Mouse (Mus musculus) embryonic fibroblast, embryonic 13.5 days (primary cell): ENCODE results near the gene Plekha4. TPM values are rescaled to one million over a fixed set of nuclear protein-coding genes. Genes with fewer than 3 reads are reported as not detected.
"Not testable (repeated sequence)": the region's sequence is repeated elsewhere in the genome, so short reads cannot be mapped to it uniquely, and the experiment has no call there.

ENCODE experiments used
- H3K27ac ChIP-seq: 2 replicates; pipeline ENCODE4 v1.5.1; 2012; ENCODE audit warnings: low read length, control low read depth, inconsistent platforms; ENCODE audit not compliant: insufficient read depth
- H3K4me1 ChIP-seq: 2 replicates; pipeline ENCODE4 v1.6.1; 2011; ENCODE audit warnings: low read length; ENCODE audit not compliant: control insufficient read depth, insufficient read depth
- H3K4me3 ChIP-seq: 2 replicates; pipeline ENCODE4 v1.5.1; 2011; ENCODE audit warnings: mild to moderate bottlenecking, control low read depth, low read length; ENCODE audit not compliant: insufficient read depth
- CTCF ChIP-seq: IDR thresholded peaks from 2 replicates; pipeline ENCODE4 v1.5.1; 2011; ENCODE audit warnings: mild to moderate bottlenecking, control low read depth, low read length, moderate library complexity, borderline replicate concordance; ENCODE audit not compliant: insufficient read depth
- POLR2A ChIP-seq: IDR thresholded peaks from 2 replicates; pipeline ENCODE4 v1.6.1; 2011; ENCODE audit warnings: low read depth, mild to moderate bottlenecking, control low read depth, low read length, moderate library complexity
- polyA plus RNA-seq: library from polyadenylated mRNA; stranded (reverse); fragments of >200 nt; gene quantifications from 2 replicates; pipeline ENCODE4 v1.2.4, GENCODE M21; 2011; ENCODE audit warnings: low read depth; ENCODE audit not compliant: missing spikeins, insufficient read length

Gene Plekha4
- polyA plus RNA-seq, 1 experiment: 11.4 TPM

DNA sequence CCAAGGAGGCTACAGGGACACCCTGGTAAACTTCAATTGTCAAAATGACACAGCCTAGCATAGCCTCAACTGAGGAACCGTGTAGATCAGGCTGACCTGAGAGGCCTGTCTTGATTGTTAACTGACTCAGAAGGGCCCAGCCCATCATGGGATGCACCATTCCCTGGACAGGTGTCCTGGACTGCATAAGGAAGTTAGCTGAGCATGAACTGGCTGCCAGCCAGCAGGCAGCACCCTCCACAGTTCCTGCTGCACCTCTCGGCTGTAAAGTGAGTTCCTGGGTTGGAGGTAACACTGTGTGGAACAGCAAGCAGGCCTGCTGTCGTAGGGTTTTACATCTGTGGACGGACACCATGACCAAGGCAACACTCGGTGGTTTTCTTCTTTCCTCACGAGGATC is 18.5 kb upstream of the Plekha4 start:
- no peak for TF ChIP-seq POLR2A
- TF ChIP-seq CTCF: no peak
- no peak overlapping the region for H3K4me3 ChIP-seq
- peaks cover 4% of the 10 kb centered on the region for H3K4me1 ChIP-seq
- no peak overlapping the region for H3K27ac ChIP-seq

GRCm38 (mm10) chr7:45508561-45508960 is 17.6 kb upstream of the Plekha4 start:
- Histone ChIP-seq H3K4me1 (peaks cover 4% of the 10 kb centered on the region), H3K27ac (no peak overlapping the region)
- TF ChIP-seq CTCF: no peak
- TF ChIP-seq POLR2A: no peak

GRCm38 (mm10) chr7:45509181-45509882 is 16.8 kb upstream of the Plekha4 start:
- Histone ChIP-seq H3K4me1 (peaks cover 4% of the 10 kb centered on the region), H3K27ac (no peak overlapping the region), H3K4me3 (peak overlapping the region; percentile 77)
- no peak for TF ChIP-seq CTCF
- no peak for TF ChIP-seq POLR2A

More at GRCm38 (mm10) chr7:45508561-45508960, 17.6 kb upstream of the Plekha4 start:
- H3K4me3 ChIP-seq: no peak overlapping the region

GRCm38 (mm10) chr7:45509912-45510787 is 16.0 kb upstream of the Plekha4 start, which contains the start of gene Nucb1:
TSS of gene Nucb1 (minus strand) at chr7:45510406.
- peaks cover 4% of the 10 kb centered on the region for H3K4me1 ChIP-seq
- peak within 1 kb of the TSS; percentile 93 for H3K27ac ChIP-seq
- peak within 1 kb of the TSS; percentile 77 for H3K4me3 ChIP-seq
- peak; percentile 93 for TF ChIP-seq POLR2A
- no peak for TF ChIP-seq CTCF

- no peaks in the 10 kb centered on the region for H3K4me1 ChIP-seq
- TF ChIP-seq POLR2A: no peak
- no peak for TF ChIP-seq CTCF
- H3K4me3 ChIP-seq: no peak overlapping the region
- H3K27ac ChIP-seq: no peak overlapping the region
These were observed 11.7 kb upstream of the Plekha4 start for GRCm38 (mm10) chr7:45514411-45514810.

GRCm38 (mm10) chr7:45515436-45515835 is 10.7 kb upstream of the Plekha4 start:
- TF ChIP-seq POLR2A (no peak), CTCF (no peak)
- Histone ChIP-seq H3K4me1 (no peaks in the 10 kb centered on the region), H3K4me3 (no peak overlapping the region), H3K27ac (no peak overlapping the region)

DNA sequence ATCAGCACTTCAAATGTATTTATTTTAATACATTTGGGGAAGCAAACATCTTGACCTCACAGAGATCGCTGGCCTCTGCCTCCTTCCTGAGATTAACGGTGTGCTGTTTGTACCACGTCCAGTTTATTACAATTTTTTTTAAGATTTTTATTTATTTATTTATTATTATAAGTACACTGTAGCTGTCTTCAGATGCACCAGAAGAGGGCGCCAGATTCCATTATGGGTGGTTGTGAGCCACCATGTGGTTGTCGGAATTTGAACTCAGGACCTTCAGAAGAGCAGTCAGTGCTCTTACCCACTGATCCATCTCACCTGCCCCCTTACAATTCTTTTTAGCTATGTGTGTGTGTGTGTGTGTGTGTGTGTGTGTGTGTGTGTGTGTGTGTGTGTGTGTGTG is 9.3 kb upstream of the Plekha4 start:
- not testable (repeated sequence) for H3K4me3 ChIP-seq

DNA sequence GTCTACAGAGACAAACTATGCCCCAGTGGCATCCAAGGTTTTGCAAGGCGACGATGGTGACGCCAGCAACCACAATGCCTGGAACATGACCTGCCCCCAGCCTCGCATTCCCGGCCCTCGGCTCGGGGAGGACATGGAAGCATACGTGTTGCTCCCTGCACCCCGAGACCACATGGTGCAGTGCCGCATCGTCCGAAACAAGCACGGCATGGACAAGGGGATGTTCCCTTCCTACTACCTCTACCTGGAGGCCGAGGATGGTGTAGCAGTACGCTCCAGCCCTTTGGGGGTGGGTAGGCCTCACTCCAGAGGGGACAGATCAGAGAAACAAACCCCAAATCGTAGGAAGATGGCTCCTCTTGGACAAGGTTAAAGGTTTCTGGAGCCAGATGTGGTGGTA is 7.5 kb upstream of the Plekha4 start:
- no peak for TF ChIP-seq POLR2A
- TF ChIP-seq CTCF: no peak
- Histone ChIP-seq H3K4me1 (peaks cover 3% of the 10 kb centered on the region; the same call in 1 of the 2 replicates), H3K27ac (no peak overlapping the region), H3K4me3 (no peak overlapping the region)

More for the DNA sequence above, 9.3 kb upstream of the Plekha4 start:
- H3K27ac ChIP-seq, H3K4me1 ChIP-seq: not testable (repeated sequence)

DNA sequence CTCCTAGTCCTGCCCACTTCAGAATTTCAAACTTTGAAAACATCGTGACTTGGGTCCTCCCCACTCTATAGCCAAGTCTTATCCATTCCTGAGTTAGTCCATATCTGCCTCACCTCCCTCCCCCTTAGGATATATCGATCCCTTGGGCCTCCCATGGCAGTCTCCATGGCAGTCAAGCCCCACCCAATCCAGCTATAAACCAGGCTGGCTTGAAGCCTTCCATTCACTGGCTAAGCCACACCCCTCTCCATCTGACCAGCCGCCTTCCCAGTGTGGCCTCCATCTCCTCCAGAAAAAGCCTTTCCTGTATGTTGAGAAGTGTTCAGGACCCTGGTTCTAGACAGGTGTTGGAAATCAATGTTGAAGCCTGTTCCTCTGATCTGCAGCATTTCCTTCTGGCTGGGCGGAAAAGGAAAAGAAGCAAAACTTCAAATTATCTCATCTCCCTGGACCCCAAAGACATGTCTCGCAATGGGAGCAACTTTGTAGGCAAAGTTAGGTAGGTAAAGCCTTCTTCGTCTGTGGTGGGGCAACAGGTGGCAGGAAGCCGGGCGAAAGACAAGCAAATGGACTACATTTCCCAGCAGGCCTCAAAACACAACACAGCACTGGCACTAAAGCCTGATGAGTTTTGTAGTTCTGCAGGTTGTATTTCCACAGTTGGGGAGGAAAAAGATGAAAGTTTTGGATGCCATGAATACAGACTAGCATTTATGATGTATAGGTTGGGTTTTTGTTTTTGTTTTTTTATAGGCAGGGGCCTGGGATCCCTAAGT is 6.6 kb upstream of the Plekha4 start:
- H3K27ac ChIP-seq: no peak overlapping the region
- TF ChIP-seq POLR2A (no peak), CTCF (no peak)

GRCm38 (mm10) chr7:45520605-45521004 is 5.5 kb upstream of the Plekha4 start:
- Histone ChIP-seq H3K4me1 (peaks cover 3% of the 10 kb centered on the region; the same call in 1 of the 2 replicates), H3K27ac (no peak overlapping the region), H3K4me3 (no peak overlapping the region)
- TF ChIP-seq POLR2A (no peak), CTCF (no peak)

More for the DNA sequence above, 6.6 kb upstream of the Plekha4 start:
- Histone ChIP-seq H3K4me1 (peaks cover 3% of the 10 kb centered on the region; the same call in 1 of the 2 replicates), H3K4me3 (no peak overlapping the region)
